Mouse (Mus musculus) embryo, embryonic 10.5 days (tissue): ENCODE measurements at regions not wholly inside any gene's neighbourhood (a gene's known extent, or its start where the extent isn't known, plus 50 kb on each side); places are given as distances from the start of the nearest gene placed in this dataset.

Experiments
- DNase-seq: peaks from one replicate; pipeline ENCODE4 v3.0.0-alpha.2; 2015; ENCODE audit warnings: low spot score

- DNase-seq: no peak
Observed at GRCm38 (mm10) chr5:119299311-119299710, 371.2 kb upstream of the Tbx3 start.

- peak; percentile 45 for DNase-seq
Observed at GRCm38 (mm10) chr5:119300106-119300505, 370.4 kb upstream of the Tbx3 start.

DNA sequence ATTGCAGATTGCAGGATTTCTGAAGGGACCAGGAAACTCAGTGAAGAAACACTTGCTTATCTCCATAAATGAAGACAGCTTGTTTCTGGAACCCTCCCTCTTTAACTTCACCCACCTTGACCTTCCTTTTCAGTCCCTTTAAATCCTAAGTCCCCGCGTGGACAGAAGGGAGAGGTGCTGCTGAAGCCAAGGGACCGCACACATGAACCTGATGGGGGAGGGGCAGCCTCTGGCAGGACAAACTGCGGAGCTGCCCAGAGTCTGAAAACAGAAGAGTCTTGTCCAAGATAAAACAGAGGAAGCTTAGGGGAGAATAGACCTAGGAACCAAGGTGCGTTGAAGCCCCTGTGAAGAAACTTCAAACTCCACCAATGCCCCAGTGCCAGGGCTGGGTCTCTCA lies 368.9 kb upstream of the Tbx3 start:
- peak; percentile 41 for DNase-seq

GRCm38 (mm10) chr5:119304721-119305120 lies 365.7 kb upstream of the Tbx3 start:
- no peak for DNase-seq

- DNase-seq: no peak
Observed at GRCm38 (mm10) chr5:119307768-119308167, 362.7 kb upstream of the Tbx3 start.

DNA sequence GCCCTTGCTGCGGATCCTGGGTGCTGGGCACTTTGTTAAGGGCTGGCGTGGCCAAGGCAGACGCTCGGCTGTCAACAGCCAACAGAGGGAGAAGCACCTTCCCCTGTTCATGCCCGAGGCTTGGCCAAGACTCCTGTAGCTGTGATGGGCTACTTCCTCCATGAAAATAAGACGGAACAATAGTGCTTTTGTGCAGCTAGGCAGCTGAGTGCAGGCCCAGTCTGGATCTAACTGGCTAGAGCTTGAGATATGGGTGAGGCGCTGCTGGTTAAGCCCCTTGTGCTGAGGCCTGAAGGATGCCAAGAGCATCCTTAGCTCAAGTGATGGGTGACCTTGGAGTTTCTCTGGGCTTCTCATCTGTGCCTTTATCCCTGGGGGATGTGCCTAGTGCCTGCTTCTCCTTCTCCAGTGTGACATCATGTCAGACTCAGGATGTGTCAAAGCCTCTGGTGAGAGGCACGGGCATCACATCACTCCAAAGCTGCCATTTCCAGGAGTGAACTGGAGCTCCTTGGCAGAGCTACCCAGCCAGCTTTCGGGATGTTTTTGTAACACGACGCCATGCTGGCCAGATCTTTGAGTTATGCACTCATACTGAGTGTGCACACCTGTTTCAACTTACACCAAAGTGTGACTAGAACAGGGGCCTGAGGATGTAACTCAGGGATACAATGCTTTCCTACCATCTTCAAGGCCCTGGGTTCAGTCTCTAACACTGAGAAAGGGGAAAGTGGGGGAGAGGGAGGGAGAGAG lies 360.1 kb upstream of the Tbx3 start:
- DNase-seq: peak; percentile 46

GRCm38 (mm10) chr5:119312808-119313207 lies 357.7 kb upstream of the Tbx3 start:
- no peak for DNase-seq

- no peak for DNase-seq
Observed at GRCm38 (mm10) chr5:119315149-119315548, 355.3 kb upstream of the Tbx3 start.

DNA sequence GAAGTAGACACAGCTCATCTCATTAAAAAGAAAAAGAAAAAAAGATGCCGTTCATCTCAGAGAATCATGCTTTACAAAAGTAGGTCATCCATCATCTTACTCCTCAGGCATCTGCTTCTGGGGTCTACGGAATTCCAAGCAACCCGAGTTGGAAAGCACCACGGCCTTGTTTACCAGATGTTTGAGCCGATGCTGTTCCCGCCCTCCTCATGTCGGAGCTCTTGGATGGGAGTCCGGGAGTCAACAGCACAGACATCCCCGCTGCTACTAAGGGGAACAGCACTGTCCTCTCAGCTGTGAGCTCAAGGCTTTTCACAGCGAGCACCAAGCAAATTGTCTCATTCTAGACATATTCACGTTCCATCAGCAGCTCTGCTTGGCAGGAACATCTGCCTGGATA lies 352.9 kb upstream of the Tbx3 start:
- DNase-seq: no peak

DNA sequence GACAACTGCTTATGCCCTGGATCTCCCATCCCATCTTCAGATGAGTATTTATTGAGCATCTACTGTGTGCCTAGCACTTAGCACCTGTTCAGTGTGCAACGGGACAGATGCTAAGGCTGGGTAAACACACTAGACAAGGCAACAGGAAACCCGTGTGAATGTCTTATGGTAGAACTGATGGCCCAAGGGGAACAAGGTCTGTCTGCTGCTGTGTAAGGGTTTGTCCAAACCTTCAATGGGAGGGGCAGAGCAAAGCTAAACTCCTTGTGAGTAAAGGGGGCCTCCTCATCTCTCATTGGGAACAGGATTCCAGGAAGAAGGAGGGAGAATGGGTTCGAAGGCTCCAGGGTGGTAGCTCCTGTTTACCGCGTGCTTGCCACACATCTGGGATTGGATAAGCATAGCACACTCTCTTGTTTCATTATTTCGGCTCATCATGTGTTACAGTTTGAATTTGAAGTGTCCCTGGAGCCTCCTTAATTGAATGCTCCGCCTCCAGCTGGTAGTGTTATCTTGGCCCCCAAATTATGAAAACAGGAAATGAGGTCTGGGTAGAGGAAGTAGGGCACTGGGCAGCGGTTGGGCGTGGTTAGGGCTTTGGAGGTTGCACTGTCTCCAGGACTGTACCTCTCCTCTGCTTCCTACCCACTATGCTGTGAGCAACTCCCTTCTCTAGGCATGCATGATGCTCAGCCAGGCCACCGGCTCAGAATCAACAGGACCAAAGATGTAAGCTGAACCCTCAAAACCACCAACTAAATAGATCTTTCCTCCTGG lies 348.9 kb upstream of the Tbx3 start:
- no peak for DNase-seq

DNA sequence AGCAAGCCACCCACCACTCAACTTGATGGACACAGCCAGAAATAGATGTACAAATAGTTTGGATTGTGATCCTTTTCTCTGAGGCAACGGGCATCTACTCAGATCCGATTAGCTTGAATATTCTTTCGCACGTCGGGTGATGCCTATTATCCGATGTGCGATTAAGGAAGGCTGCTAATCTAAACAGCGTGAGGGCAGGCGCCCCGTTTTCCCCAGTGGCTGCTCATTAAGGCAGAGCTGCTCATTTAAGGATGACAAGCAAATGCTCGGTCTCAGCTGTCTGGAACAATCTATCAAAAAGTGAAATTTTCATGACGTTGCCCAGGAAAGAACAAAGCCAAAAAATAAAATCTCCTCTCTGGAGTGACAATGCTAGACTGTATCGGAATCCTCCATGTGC lies 348.1 kb upstream of the Tbx3 start:
- no peak for DNase-seq

DNA sequence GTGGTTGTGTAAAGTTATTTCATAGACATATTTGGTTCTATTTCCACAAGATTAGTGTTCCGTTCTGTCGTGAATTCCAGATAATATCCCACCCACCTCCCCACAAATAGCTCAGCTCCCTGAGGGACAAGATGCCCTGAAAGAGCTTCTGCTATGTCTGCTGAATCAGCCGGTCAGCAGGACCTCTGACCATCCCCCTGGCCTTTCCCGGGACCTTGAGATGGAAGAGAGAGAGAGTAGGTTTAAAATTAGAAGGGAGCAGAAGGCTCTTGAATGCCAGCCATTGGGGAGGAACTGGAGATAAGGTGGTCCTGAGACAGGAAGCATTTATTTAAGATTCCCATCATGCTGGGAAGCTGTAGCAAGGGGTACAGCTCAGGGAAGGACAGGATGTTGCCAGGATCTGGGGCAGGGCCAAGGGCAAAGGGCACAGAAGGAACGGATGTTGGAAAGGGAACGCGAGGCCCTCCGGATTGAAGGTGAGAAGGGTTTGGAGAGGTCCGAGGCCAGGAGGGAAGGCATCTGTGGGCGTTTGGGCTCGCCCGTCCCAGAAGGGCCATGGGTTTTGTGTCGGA lies 344.7 kb upstream of the Tbx3 start:
- no peak for DNase-seq

- no peak for DNase-seq
Observed at GRCm38 (mm10) chr5:119326895-119327294, 343.6 kb upstream of the Tbx3 start.

DNA sequence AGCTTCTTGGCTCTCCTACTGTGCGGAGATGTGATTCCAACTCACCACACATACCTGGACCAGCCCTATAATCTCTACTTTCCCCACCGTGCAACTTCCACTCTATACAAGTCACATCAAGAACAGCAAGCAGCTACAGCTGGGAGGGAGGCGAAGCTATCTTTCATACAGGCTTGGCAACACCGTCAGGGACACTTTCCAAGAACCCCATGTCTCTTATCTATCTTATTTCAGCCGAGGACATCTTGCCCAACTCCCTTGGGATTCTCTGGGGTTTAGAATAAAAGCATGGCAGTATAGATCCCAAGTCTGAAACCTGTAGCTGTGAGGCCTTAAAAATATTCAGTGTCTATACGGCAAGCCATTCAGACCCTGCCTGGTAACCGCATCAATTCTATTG lies 341.5 kb upstream of the Tbx3 start:
- no peak for DNase-seq

GRCm38 (mm10) chr5:119329371-119329770 lies 341.1 kb upstream of the Tbx3 start:
- DNase-seq: no peak

DNA sequence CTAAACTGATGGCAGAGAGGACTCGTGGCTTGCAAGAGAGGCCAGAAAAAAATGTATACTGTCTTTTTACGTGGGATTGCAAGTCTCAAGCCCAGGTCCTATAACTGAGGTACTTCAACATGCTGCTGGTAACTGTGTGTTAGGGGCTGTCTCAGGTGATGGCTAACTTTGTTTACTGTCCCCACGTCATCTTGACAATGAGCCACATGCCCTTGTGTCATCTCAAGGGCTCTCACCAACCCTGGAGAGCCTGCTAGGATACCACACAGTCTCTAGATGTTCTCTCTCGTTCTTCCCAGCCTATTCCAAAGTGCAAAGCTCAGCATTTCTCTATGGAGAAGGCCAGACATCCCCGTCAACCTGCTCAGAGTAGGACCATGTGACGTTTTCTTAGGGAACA lies 340.6 kb upstream of the Tbx3 start:
- no peak for DNase-seq

DNA sequence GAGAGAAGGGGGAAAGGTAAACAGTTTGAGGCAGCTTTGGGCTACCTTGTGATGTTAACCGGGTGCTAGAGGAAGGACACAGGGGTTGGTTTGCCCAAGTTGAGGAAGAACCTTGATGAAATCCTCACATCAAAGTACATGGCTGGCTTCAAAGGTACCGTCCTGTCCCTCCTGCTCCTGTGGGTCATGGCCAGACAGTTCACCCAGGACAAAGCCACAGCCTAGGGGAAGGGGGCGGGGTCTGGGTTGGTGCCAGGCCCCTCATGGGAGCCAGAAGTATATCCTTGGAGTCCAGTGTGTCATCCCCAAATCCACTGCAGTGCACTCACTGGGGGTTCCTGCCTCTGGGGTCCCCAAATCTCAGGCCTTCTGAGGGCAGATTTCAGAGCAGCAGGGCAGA lies 339.0 kb upstream of the Tbx3 start:
- no peak for DNase-seq

- no peak for DNase-seq
Observed at GRCm38 (mm10) chr5:119332621-119333020, 337.8 kb upstream of the Tbx3 start.

DNA sequence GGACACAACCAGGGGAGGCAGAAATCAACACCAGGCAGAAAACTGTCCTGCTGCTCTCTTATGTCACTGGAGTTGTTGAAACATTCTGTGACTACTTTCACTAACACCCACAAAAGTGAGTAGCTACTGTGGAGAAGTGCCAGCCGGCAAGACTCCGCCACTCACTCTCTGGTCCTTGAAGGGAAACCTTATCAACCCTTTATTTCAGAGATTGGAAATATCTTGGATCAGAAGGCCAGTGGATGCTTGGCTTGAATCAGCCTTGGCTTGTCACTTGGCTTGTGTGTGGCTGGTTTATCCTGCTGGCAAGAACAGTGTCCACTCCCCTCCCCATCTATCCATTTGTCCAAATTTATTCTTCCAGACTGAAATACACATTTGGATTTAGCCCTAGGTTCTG lies 335.3 kb upstream of the Tbx3 start:
- DNase-seq: no peak

- no peak for DNase-seq
Observed at GRCm38 (mm10) chr5:119335979-119336378, 334.5 kb upstream of the Tbx3 start.

DNA sequence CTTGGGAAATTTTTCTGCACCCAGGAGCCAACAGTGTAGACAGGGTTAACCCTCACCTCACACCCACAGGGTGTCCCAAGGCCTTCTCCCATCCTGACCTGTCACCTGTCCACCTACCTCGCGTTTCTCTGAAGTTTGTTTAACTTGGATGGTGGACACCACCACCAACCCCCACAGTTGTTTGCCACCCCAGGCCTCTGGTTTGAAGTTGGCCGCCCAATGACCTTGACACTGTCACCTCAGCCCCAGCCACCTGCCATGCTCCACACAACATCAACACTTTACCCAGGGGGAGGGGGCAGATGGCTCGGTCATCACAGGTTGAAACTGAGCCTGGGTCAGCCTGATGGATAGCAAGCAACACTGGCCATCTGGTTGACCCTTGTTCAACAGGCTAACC lies 332.7 kb upstream of the Tbx3 start:
- DNase-seq: no peak

- no peak for DNase-seq
Observed at GRCm38 (mm10) chr5:119338711-119339110, 331.8 kb upstream of the Tbx3 start.

DNA sequence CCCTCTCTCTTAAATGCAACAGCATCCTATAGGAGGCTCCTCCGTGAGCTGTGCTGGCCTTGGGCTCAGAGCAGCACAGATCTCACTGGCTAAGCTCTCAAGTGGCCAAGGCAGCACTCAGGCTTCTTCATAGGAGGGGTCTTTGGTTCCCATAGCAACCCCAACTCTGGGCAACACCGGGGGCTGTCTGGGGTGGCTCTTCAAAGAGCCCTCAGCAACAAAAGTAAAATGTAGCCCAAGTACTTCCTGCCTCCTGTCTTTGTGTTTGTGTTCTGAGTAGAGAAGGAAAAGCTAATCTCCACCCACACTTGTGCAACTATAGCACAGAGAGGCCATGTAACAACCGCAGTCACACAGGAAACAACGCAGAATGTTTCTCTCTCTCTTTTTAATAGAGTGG lies 322.2 kb upstream of the Tbx3 start:
- DNase-seq: peak; percentile 35
